Comparison of ENCODE assay signal across 22 mouse cellular contexts in the genomic region with DNA sequence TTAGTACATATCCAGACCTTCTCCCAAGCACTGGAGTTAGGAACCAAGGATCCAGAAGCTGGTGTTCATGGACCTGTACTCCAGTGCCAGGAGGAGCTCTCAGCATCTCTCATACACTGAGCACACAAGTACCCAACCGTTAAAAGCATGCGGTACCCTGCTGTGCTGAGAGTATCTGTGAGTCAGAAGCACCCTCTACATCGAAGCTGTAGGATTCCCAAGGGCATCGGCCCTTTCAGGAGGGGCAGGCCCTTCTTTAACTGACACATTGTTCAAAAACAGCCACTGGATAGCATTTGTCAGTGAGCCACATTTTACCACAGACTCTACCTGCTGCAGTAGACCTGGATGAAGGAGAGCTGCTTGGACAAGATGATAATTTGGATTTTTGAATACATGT. TPM values are rescaled to one million over a fixed set of nuclear protein-coding genes. Genes with fewer than 3 reads are reported as not detected.
DNase-seq lines count a peak whose midpoint lies in the region; ATAC-seq and TF ChIP-seq lines count a peak whose summit lies in the region.
"Had no signal": no experiment of that assay in that cellular context is flagged by ENCODE, and none has a peak within 500 bp of the region (broad histone marks: within the 10 kb centered on the region; RNA-seq: fewer than 3 reads in every experiment).

No protein-coding gene starts in this region.

- TF ChIP-seq RAD21 in CH12.LX (IDR thresholded peaks at IDR 0.05; ENCODE audit: low read depth, low read length): no peak

- in situ Hi-C loops in CH12.LX (cut with MboI; ENCODE audit: low pct_ligation_motif_present, low pct_unique_long_range_greater_than_20kb, low sequenced_read_pairs) (no loop called here), Patski (cut with MboI; ENCODE audit: low pct_unique_long_range_greater_than_20kb) (no loop called here)

- TF ChIP-seq EP300 in CH12.LX (IDR thresholded peaks at IDR 0.05; ENCODE audit: low read length): no peak

- H3K36me3 ChIP-seq in kidney, embryonic 15.5 days: peaks cover 6% of the 10 kb centered on the region; the same call in 1 of the 2 replicates
- peaks cover 0 to 9% of the 10 kb centered on the region in 2 experiments for H3K36me3 ChIP-seq in CH12.LX (replicated peaks in 1 of 2; ENCODE audit: control insufficient read depth in 1 of 2, insufficient read depth in 1 of 2, low read length in 1 of 2)

- no peak overlapping the region for H3K4me3 ChIP-seq in kidney, embryonic 15.5 days (replicated peaks)
- no peak overlapping the region for H3K4me3 ChIP-seq in CH12.LX (replicated peaks in 1 of 3; ENCODE audit: low read depth in 2 of 3, low read length in 2 of 3, poor library complexity in 1 of 3)
- H3K4me3 ChIP-seq in cerebellum, adult 2 months (replicated peaks; ENCODE audit: insufficient read depth, low read depth, low read length): no peak overlapping the region
- H3K4me3 ChIP-seq: embryonic facial prominence, embryonic 10.5 days; forebrain, embryonic 10.5 days; heart, embryonic 10.5 days; hindbrain, embryonic 12.5 days had no signal

- DNase-seq in heart, adult 11 months: peak; percentile 91
- no peak for DNase-seq in heart, adult 9 months (ENCODE audit: low spot score in 2 of 2)
- DNase-seq in kidney, adult 9 months: no peak
- DNase-seq in CH12.LX (ENCODE audit: extremely low read depth): peak; percentile 83
- no peak for DNase-seq in Patski (ENCODE audit: low read depth, low spot score)
- no peak for DNase-seq in thymus, postnatal 36 days
- DNase-seq in cerebellum, adult 2 months: no peak
- DNase-seq: adrenal gland, adult 2 months; adrenal gland, postnatal 25 days; cerebellum, adult 18-20 months; gastrocnemius, postnatal 10 days; heart, postnatal 4 days had no signal

- POLR2A ChIA-PET in Patski (lab: Charles Lee): no interaction called here

- no peaks in the 10 kb centered on the region for H3K27me3 ChIP-seq in kidney, embryonic 15.5 days
- H3K27me3 ChIP-seq in CH12.LX (replicated peaks) (no peaks in the 10 kb centered on the region), Patski (no peaks in the 10 kb centered on the region)
- no peaks in the 10 kb centered on the region for H3K27me3 ChIP-seq in cerebellum, adult 2 months (ENCODE audit: control insufficient read depth, insufficient read depth, low read length)
- H3K27me3 ChIP-seq: hindbrain, embryonic 12.5 days had no signal

- H3K4me2 ChIP-seq in kidney, embryonic 15.5 days: no peak overlapping the region
- no peak overlapping the region for H3K4me2 ChIP-seq in CH12.LX (ENCODE audit: insufficient read depth, low read depth, poor library complexity, severe bottlenecking)
- H3K4me2 ChIP-seq: hindbrain, embryonic 12.5 days had no signal

- no peaks in the 10 kb centered on the region for H3K4me1 ChIP-seq in kidney, embryonic 15.5 days
- peaks cover 4 to 22% of the 10 kb centered on the region in 2 experiments for H3K4me1 ChIP-seq in CH12.LX (ENCODE audit: control insufficient read depth in 1 of 2, insufficient read depth in 2 of 2)
- peaks cover 10% of the 10 kb centered on the region for H3K4me1 ChIP-seq in cerebellum, adult 2 months (ENCODE audit: control insufficient read depth, insufficient read depth, low read length)
- H3K4me1 ChIP-seq: embryonic facial prominence, embryonic 10.5 days; forebrain, embryonic 10.5 days; heart, embryonic 10.5 days; hindbrain, embryonic 12.5 days had no signal

- H3K9me3 ChIP-seq in kidney, embryonic 15.5 days (replicated peaks): no peaks in the 10 kb centered on the region
- H3K9me3 ChIP-seq in CH12.LX (replicated peaks; ENCODE audit: low read length): no peaks in the 10 kb centered on the region
- H3K9me3 ChIP-seq: embryonic facial prominence, embryonic 10.5 days; forebrain, embryonic 10.5 days; heart, embryonic 10.5 days; hindbrain, embryonic 12.5 days had no signal

- WGBS in kidney, embryonic 15.5 days: 79% methylated on average over 4 of the region's 4 CpGs
- 53% methylated on average over 4 of the region's 4 CpGs for WGBS in cerebellum, adult 2 months

- no peak for TF ChIP-seq POLR2A in CH12.LX (IDR thresholded peaks at IDR 0.05; ENCODE audit: low read depth, low read length)
- TF ChIP-seq POLR2A in cerebellum, adult 2 months (IDR thresholded peaks at IDR 0.05; ENCODE audit: borderline replicate concordance, insufficient read depth, low read length): no peak

- peak; percentile 19; the same call in 1 of the 2 replicates for ATAC-seq in kidney, embryonic 15.5 days (replicated peaks; ENCODE audit: low FRiP score)
- peak; percentile 90 for ATAC-seq in Patski
- ATAC-seq: forebrain, embryonic 14.5 days; hindbrain, embryonic 16.5 days; inflammation-experienced regulatory T-cells, adult 6 months; intestine, postnatal 0 days had no signal

- H3K27ac ChIP-seq in kidney, embryonic 15.5 days: no peak overlapping the region
- no peak overlapping the region for H3K27ac ChIP-seq in CH12.LX (ENCODE audit: insufficient read depth, low read depth)
- no peak overlapping the region for H3K27ac ChIP-seq in cerebellum, adult 2 months (ENCODE audit: insufficient read depth, low read length)
- H3K27ac ChIP-seq: embryonic facial prominence, embryonic 10.5 days; forebrain, embryonic 10.5 days; heart, embryonic 10.5 days; hindbrain, embryonic 12.5 days had no signal

- no peaks in the 10 kb centered on the region for H3K79me2 ChIP-seq in CH12.LX (replicated peaks; ENCODE audit: control insufficient read depth, extremely low read depth, insufficient read depth, poor library complexity, severe bottlenecking)

- no peak for TF ChIP-seq CTCF in CH12.LX (conservative IDR thresholded peaks at IDR 0.05 in 1 of 2, IDR thresholded peaks at IDR 0.05 in 1 of 2; ENCODE audit: low read depth in 2 of 2, low read length in 2 of 2)
- TF ChIP-seq CTCF in Patski (IDR thresholded peaks at IDR 0.05): no peak
- TF ChIP-seq CTCF in cerebellum, adult 2 months (IDR thresholded peaks at IDR 0.05; ENCODE audit: borderline replicate concordance, insufficient read depth, low read depth, low read length): no peak

- no peak overlapping the region for H3K9ac ChIP-seq in kidney, embryonic 15.5 days
- H3K9ac ChIP-seq in CH12.LX (ENCODE audit: insufficient read depth, low read depth): no peak overlapping the region
- H3K9ac ChIP-seq: hindbrain, embryonic 12.5 days had no signal

- dilution Hi-C loops in CH12.LX (cut with MboI; ENCODE audit: extremely low pct_ligation_motif_present, extremely low pct_unique_long_range_greater_than_20kb, low sequenced_read_pairs): no loop called here

- CTCF ChIA-PET in Patski (lab: Charles Lee): interaction anchor here (1.1 kb wide), 1 partner anchor 40 kb away, joined by 3 read pairs; no protein-coding TSS in a partner anchor

TF ChIP-seq in CH12.LX, 34 proteins besides CTCF, POLR2A, EP300 and RAD21:
- TF ChIP-seq KAT2A (IDR thresholded peaks at IDR 0.05; ENCODE audit: insufficient replicate concordance, low read length): no peak
- TF ChIP-seq MAX (IDR thresholded peaks at IDR 0.05; ENCODE audit: low read length): 0 out of 2 replicates have a peak, but pooled peaks have one; percentile 26
- no peak for TF ChIP-seq IRF4 (IDR thresholded peaks at IDR 0.05; ENCODE audit: low read depth, low read length)
- peak; percentile 28; the same call in 1 of the 2 replicates for TF ChIP-seq BHLHE40 (IDR thresholded peaks at IDR 0.05; ENCODE audit: low read depth, low read length)

RNA-seq across cellular contexts. Expression of a gene that starts 10.6 kb away (rescaled TPM):
- polyA plus RNA-seq in kidney, embryonic 15.5 days (2015; fragmentation: Nextera tagmentation; extraction: Ambion mirVana): 0.17 and 0.55 TPM in 2 replicates
- total RNA-seq in CH12.LX (2012; rRNA removed): not detected in 2 replicates
- not detected in 2 replicates for total RNA-seq in CH12.LX (2014; rRNA removed)
- not detected in 2 replicates for polyA plus RNA-seq in CH12.LX (2012; ENCODE audit: insufficient read length, low read depth)
- polyA plus RNA-seq in Patski (2021): not detected
- polyA plus RNA-seq in cerebellum, adult 2 months (2012; rRNA removed): 0.05 and 0.06 TPM in 2 replicates
- total RNA-seq: ES-E14 had no signal
- polyA plus RNA-seq: adrenal gland, adult 2 months; embryonic facial prominence, embryonic 10.5 days; forebrain, embryonic 10.5 days; forebrain, embryonic 14.5 days; hindbrain, embryonic 12.5 days; hindbrain, embryonic 16.5 days; inflammation-experienced regulatory T-cells, adult 6 months; intestine, postnatal 0 days had no signal

RNA-seq across cellular contexts. Expression of a gene that starts 56.7 kb away (rescaled TPM):
- polyA plus RNA-seq in kidney, embryonic 15.5 days (2015; fragmentation: Nextera tagmentation; extraction: Ambion mirVana): 77.7 and 87.6 TPM in 2 replicates
- total RNA-seq in CH12.LX (2012; rRNA removed) (3.9 and 5.6 TPM in 2 replicates), CH12.LX (2014; rRNA removed) (7.6 and 7.8 TPM in 2 replicates)
- polyA plus RNA-seq in CH12.LX (2012; ENCODE audit: insufficient read length, low read depth) (7.4 and 8.4 TPM in 2 replicates), Patski (2021) (61.1 TPM)
- polyA plus RNA-seq in cerebellum, adult 2 months (2012; rRNA removed): 46.8 and 48.7 TPM in 2 replicates

Comparison
In these comparisons a context has a peak if more than half of its experiments do, and no peak if none do; other contexts are left out.
1. DNase-seq: peak in heart, adult 11 months (single experiment) and CH12.LX (single experiment); none in heart, adult 9 months (0 of 2), kidney, adult 9 months (single experiment), Patski (single experiment), thymus, postnatal 36 days (0 of 2) and cerebellum, adult 2 months (0 of 2).